Mouse (Mus musculus) spleen, adult 2 months (tissue): ENCODE data around the gene Snrk.

Experiments
- CTCF ChIP-seq: fragments of 200-500 bp; IDR thresholded peaks from 2 replicates; pipeline ENCODE4 v1.5.1; 2011; ENCODE audit warnings: mild to moderate bottlenecking, inconsistent platforms; ENCODE audit not compliant: insufficient read depth, insufficient read length, insufficient replicate concordance; ENCODE audit errors: extremely low read depth
- POLR2A ChIP-seq: fragments of 200-500 bp; IDR thresholded peaks from 2 replicates; pipeline ENCODE4 v1.6.1; 2011; ENCODE audit warnings: low read depth, low read length, inconsistent platforms

DNA sequence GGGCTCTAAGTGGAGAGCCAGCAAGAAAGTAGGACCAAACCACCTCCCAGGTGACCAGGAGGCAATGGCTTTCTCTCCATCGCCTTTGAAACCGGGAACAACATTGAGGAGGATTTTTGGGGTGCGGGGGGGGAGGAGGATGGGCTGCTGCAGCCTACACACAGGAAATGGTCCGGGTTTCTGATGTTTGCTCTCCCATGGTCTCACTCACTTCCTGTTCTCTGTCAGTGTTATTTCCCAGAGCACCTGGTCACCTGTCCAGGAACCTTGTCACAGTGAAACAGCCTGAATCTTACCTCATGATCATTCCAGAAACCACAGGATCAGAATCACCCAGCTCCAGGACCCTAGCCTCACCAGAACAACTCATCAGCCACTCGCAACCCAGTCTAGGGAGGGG lies 76.8 kb downstream of the Snrk start:
- TF ChIP-seq POLR2A (no peak), CTCF (no peak)
